Mouse (Mus musculus): ENCODE results near the gene Eif4h. TPM values are rescaled to one million over a fixed set of nuclear protein-coding genes. Genes with fewer than 3 reads are reported as not detected.

The Eif4h gene
- 146 and 247 TPM in 2 replicates for polyA plus RNA-seq (2012; rRNA removed; ENCODE audit: low replicate concordance)

DNA sequence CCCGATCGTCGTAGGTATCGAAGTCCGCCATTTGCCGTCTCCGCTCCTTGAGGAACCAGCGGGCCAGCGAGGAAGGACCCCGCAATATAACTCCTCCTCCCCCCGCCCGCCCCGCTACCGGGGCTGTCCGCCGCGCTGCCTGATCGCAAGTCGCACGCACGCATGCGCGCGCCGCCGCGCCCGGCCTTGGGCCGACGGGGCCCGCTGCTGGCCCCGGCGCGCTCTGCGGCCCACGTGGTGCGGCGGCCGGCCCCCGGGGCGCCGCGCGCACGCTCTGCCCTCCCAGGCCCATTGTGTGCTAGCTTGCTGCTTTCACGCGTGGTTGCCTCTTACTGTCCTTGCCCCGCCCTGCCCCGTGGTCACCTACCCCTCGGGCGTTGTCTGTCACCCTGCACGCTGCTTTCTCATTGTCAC is at the start of gene Eif4h:
Eif4h (minus strand) TSS at position 222 of the 414 bp plus-strand sequence.

DNA sequence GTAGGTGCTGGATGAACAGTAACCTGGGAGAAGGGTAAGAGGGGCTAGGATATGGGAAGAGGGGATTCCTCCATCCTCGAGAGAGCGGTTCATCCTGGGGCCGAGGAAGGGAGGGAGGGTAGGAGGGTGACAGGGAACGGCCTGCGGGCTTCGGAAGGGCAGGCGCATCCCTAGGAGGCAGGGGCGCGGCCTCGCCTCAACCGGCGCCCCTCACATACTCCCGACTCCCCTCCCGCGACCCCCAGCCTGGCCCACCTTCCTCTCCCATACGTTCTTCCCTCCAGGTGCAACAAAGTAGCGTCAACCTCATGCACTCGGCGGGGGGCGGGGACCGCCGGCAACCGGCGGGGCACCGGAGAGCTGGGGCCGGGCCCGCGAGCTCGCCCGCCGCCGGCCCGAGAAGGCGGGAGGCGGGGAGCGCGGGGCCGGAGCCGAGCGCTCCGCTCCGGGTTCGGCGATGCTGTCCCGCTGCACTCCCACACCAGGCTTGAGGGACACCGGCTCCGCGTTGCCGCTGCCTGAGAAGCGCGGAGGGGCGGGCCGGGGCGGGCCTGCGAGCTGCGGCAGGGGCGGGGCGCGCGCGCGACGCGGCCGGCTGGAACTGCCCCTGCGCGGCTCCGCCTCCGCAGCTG is 48.9 kb upstream of the Eif4h start, which contains the start of gene Limk1:
Limk1 (minus strand) TSS at position 513 of the 632 bp plus-strand sequence.

DNA sequence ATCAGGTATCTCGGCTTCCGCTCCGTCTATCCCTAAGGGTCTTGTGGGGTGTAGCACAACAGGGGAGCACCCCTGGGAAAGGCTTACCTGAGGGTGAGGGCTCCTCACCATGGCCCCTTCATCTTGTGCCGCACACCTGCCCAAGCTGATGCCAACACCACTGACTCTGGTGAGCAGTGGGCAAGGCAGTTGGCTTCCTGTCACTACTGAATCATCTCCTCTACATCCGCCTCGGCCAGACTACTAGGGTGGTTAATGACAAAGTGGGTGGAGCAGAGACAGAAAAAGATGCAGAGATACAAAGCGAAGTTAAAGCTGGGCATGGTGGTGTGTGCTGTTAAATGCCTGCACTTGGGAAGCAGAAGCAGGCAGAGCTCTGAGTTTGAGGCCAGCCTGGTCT is 24.5 kb downstream of the Eif4h start, which contains the start of gene Lat2:
Lat2 (minus strand) TSS at position 224 of the 400 bp plus-strand sequence.

DNA sequence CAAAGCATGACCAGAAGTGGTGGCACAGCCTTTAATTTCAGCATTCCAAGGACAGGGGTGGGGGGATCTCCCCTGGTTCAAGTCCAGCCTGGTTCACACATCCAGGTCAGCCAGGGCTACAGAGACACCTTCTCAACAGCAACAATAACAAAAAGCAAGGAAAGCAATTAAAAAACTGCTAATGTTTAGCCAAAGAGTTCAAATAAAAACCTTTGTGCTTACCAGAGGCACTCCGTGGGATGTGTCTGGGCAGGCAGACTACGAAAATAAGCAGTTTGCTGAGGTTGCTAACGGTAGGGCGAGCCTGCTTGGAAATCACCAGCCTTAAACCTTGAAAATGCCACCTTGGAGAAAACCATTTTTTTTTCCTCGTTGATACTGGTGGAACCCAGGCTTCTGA is 58.1 kb downstream of the Eif4h start, which contains the start of gene Rfc2:
Rfc2 (plus strand) TSS at position 221 of the 400 bp plus-strand sequence.

Other genes starting within 250 kb of the Eif4h start
- gene Gtf2ird1, start 182.8 kb downstream of the Eif4h start, polyA plus RNA-seq (2012; rRNA removed; ENCODE audit: low replicate concordance): 22.5 and 27.8 TPM in 2 replicates
- 33.0 and 34.5 TPM in 2 replicates for gene Clip2, start 87.1 kb downstream of the Eif4h start, polyA plus RNA-seq (2012; rRNA removed; ENCODE audit: low replicate concordance)
- gene Syna, start 79.3 kb downstream of the Eif4h start, polyA plus RNA-seq (2012; rRNA removed; ENCODE audit: low replicate concordance): 2.9 and 8.1 TPM in 2 replicates
- gene Rfc2, start 58.1 kb downstream of the Eif4h start, polyA plus RNA-seq (2012; rRNA removed; ENCODE audit: low replicate concordance): 26.3 and 26.5 TPM in 2 replicates
- gene Lat2, start 24.5 kb downstream of the Eif4h start, polyA plus RNA-seq (2012; rRNA removed; ENCODE audit: low replicate concordance): 4.5 and 9.6 TPM in 2 replicates
- gene Limk1, start 49.1 kb upstream of the Eif4h start, polyA plus RNA-seq (2012; rRNA removed; ENCODE audit: low replicate concordance): 6.7 and 7.6 TPM in 2 replicates
- gene Eln, start 107.8 kb upstream of the Eif4h start, polyA plus RNA-seq (2012; rRNA removed; ENCODE audit: low replicate concordance): 15.7 and 17.5 TPM in 2 replicates

All from duodenum, adult 2 months (tissue).